Mouse (Mus musculus): ENCODE measurements around the gene Hhat.

GRCm38 (mm10) chr1:192449572-192450351 is 321.3 kb downstream of the Hhat start:
- no peak for TF ChIP-seq CTCF (IDR thresholded peaks at IDR 0.05; ENCODE audit: low read depth)
- no peak for TF ChIP-seq EP300 (optimal IDR thresholded peaks at IDR 0.05)

Data from stomach, postnatal 0 days (tissue).